24 mouse cellular contexts compared by ENCODE assay signal in the genomic region with DNA sequence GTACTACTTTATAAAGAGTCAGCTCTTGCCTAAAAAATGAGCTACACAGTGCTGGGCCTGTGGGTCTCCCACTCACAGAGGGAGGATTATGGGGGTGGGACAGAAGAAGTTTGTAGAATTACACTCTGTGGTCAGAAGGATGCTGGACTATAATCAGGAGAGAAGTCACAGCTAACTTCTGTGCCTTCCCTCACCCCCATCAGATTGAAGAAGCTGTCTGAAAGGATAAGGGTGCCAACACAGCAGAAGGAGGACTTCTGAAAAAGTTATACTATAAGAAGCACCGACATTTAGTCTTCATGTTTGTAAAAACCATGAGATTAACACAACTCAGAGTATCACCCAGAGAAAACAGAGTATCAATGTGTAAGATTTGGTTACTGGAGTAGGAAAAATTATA. TPM values are rescaled to one million over a fixed set of nuclear protein-coding genes. Genes with fewer than 3 reads are reported as not detected.
"Had no signal": no experiment of that assay in that cellular context is flagged by ENCODE, and none has a peak within 500 bp of the region (broad histone marks: within the 10 kb centered on the region; RNA-seq: fewer than 3 reads in every experiment).

No protein-coding gene starts in this region.

- H3K4me2 ChIP-seq: neural tube, embryonic 13.5 days; neural tube, embryonic 15.5 days; stomach, embryonic 15.5 days had no signal

- DNase-seq: retina, postnatal 1 day; right cerebral cortex, adult 18-20 months; right cerebral cortex, postnatal 14 days; right cerebral cortex, postnatal 25 days; right cerebral cortex, postnatal 4 days; spleen, adult 18-20 months; thymus, adult 18-20 months; thymus, adult 2 months; thymus, postnatal 14 days; thymus, postnatal 25 days; thymus, postnatal 4 days had no signal

- H3K9me3 ChIP-seq: neural tube, embryonic 13.5 days; neural tube, embryonic 15.5 days; stomach, embryonic 15.5 days had no signal

- H3K4me1 ChIP-seq: neural tube, embryonic 13.5 days; neural tube, embryonic 15.5 days; stomach, embryonic 15.5 days had no signal

- H3K27ac ChIP-seq: neural tube, embryonic 13.5 days; neural tube, embryonic 15.5 days; stomach, embryonic 15.5 days; stomach, postnatal 0 days had no signal

- H3K4me3 ChIP-seq: neural tube, embryonic 13.5 days; neural tube, embryonic 15.5 days; stomach, embryonic 15.5 days had no signal

- H3K27me3 ChIP-seq: neural tube, embryonic 13.5 days; neural tube, embryonic 15.5 days; stomach, embryonic 15.5 days had no signal

- H3K36me3 ChIP-seq: neural tube, embryonic 13.5 days; neural tube, embryonic 15.5 days; stomach, embryonic 15.5 days had no signal

- H3K9ac ChIP-seq: neural tube, embryonic 13.5 days; neural tube, embryonic 15.5 days; stomach, embryonic 15.5 days had no signal

RNA-seq across cellular contexts. Expression of a gene that starts 17.0 kb away (rescaled TPM):
- total RNA-seq: neutrophil, adult 5-6 weeks had no signal
- polyA plus RNA-seq: neural tube, embryonic 13.5 days; neural tube, embryonic 14.5 days; neural tube, embryonic 15.5 days; small intestine, adult 2 months; spleen, adult 2 months; stomach, embryonic 14.5 days; stomach, embryonic 15.5 days; stomach, embryonic 16.5 days; stomach, postnatal 0 days; testis, adult 2 months; thymus, adult 2 months; thymus, postnatal 0 days; urinary bladder, adult 2 months had no signal

RNA-seq across cellular contexts. Expression of a gene that starts 25.4 kb away (rescaled TPM):
- polyA plus RNA-seq: neural tube, embryonic 13.5 days; neural tube, embryonic 14.5 days; neural tube, embryonic 15.5 days; small intestine, adult 2 months; spleen, adult 2 months; stomach, embryonic 14.5 days; stomach, embryonic 15.5 days; stomach, embryonic 16.5 days; stomach, postnatal 0 days; testis, adult 2 months; thymus, adult 2 months; thymus, postnatal 0 days; urinary bladder, adult 2 months had no signal

RNA-seq across cellular contexts. Expression of a gene that starts 46.5 kb away (rescaled TPM):
- polyA plus RNA-seq: neural tube, embryonic 13.5 days; neural tube, embryonic 14.5 days; neural tube, embryonic 15.5 days; small intestine, adult 2 months; spleen, adult 2 months; stomach, embryonic 14.5 days; stomach, embryonic 15.5 days; stomach, embryonic 16.5 days; stomach, postnatal 0 days; testis, adult 2 months; thymus, adult 2 months; thymus, postnatal 0 days; urinary bladder, adult 2 months had no signal
